Mouse (Mus musculus): Measurements from ENCODE around the gene Xrra1. TPM values are rescaled to one million over a fixed set of nuclear protein-coding genes. Genes with fewer than 3 reads are reported as not detected.

Gene Xrra1
- polyA plus RNA-seq, 1 experiment from 2014 or later: 0.44 TPM

DNA sequence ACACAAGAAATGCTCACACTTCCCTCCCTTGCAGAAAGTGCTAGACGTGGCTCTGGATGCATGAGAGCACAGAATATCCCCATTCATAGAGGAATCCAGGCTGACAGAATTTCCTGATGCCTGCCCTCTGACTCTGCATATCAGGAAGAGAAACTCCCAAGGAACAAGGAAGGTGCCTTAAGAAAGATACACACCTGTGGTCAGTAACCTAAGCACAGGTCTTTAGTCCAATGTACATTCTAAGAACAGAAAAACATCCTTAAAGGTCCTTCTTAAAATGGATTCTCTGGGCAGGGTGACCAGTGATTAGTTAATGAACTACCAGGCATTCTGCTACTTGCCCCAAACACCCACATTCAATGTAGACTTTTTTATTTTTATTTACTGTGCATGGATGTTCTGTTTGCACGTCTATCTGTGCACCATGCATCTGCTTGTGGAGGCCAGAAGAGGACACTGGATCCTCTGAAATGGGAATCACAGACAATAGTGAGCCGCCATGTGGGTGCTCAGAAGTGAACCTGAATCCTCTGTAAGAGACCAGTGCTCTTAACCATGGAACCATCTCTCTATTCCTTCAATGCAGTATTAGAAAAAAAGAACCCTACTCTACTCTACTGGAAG lies 104.4 kb downstream of the Xrra1 start:
- no peak overlapping the region for H3K27ac ChIP-seq
- no peak overlapping the region for H3K9ac ChIP-seq
- H3K36me3 ChIP-seq: no peaks in the 10 kb centered on the region
- H3K4me3 ChIP-seq: no peak overlapping the region
- 81% methylated on average over 3 of the region's 3 CpGs for WGBS
- ATAC-seq (ENCODE audit: low FRiP score): no peak
- H3K4me1 ChIP-seq: peaks cover 42% of the 10 kb centered on the region
- H3K9me3 ChIP-seq (replicated peaks): no peaks in the 10 kb centered on the region
- H3K4me2 ChIP-seq (replicated peaks): no peak overlapping the region
- no peaks in the 10 kb centered on the region for H3K27me3 ChIP-seq

DNA sequence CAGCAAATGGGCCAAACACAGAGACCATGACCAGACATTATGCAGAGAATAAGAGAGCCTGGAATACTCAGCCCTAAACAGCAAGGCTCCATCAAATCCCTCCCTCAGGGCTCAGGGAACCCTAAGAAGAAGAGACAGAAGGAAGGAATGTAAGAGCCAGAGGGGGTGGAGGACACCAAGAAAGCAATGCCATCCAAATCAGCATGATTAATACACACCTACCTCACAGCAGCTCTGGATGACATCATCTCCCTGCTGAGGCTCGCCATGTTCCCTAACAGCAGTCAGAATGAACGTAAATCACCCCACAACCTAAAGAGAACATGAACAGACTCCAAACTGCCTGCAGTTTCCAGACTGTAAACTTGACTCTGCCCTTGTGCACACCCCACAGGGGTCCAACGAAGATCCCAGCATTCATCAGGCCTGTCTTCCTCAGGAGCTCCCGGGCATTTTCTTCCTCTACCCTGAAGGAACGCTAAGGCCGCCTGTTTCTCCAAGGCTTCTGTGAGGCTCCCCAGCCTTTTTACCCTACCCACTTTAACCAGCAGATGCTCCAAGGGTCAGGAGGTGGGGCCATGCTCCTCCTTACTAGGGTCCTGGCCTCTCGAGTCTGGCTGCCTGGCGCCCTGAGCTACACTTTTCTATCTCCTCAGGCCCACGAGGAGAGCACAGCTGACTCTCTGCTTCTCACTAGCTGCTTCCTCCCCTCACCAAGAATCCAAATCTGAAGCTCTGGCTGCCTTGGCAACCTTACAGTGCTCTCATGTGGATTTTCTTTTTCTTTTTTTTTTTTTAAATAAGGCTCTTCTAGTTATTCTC lies 106.3 kb downstream of the Xrra1 start:
- ATAC-seq (ENCODE audit: low FRiP score): peak; percentile 53
- H3K9ac ChIP-seq: peak overlapping the region; percentile 15; the same call in 1 of the 2 replicates
- no peaks in the 10 kb centered on the region for H3K36me3 ChIP-seq
- no peak overlapping the region for H3K4me3 ChIP-seq
- no peaks in the 10 kb centered on the region for H3K9me3 ChIP-seq (replicated peaks)
- WGBS: 24% methylated on average over 9 of the region's 9 CpGs
- H3K27me3 ChIP-seq: no peaks in the 10 kb centered on the region
- peak overlapping the region; percentile 84 for H3K27ac ChIP-seq
- H3K4me2 ChIP-seq (replicated peaks): peak overlapping the region; percentile 29
- H3K4me1 ChIP-seq: peaks cover 49% of the 10 kb centered on the region

DNA sequence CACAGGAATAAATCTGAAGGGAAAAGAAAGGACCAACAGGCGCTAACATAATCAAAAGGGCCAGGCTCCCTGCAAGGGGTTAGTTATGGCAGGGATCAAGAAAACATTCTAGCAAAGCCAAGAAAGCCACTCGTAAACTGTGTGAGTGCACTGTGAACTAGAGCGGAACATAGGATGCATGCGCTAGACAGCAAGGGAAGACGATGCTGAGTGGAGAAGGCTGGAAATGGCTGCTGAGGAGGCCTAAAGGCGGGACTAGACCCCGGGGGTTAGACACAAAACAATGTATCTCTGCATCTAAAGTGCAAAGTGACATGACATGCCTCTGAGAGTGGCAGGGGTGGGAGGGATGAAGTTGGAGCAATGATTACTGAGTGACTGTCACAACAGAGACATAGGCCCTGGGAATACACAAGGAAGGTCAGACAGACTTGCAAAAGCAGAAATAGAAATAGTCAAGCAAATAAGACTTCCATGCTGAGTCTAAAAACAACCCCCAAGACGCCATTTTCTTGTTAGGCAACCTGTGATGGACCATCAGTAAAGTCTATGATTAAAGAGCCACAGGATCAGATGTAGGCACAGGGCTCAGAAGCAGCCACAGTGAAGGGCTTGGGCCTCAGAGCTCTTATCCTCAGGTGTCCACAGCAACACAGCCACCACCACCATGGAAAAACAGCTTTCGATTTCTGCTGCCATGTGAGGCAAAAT lies 107.2 kb downstream of the Xrra1 start:
- Histone ChIP-seq H3K4me3 (no peak overlapping the region), H3K9ac (no peak overlapping the region), H3K9me3 (replicated peaks) (no peaks in the 10 kb centered on the region), H3K36me3 (no peaks in the 10 kb centered on the region), H3K27ac (peak overlapping the region; percentile 64), H3K4me2 (replicated peaks) (no peak overlapping the region), H3K27me3 (no peaks in the 10 kb centered on the region), H3K4me1 (peaks cover 49% of the 10 kb centered on the region)
- 35% methylated on average over 9 of the region's 9 CpGs for WGBS
- ATAC-seq (ENCODE audit: low FRiP score): 0 out of 2 replicates have a peak, but pooled peaks have one; percentile 39

Other genes with a start within 250 kb of the Xrra1 start
- 1.6 and 2.2 TPM in 2 replicates for gene Tpbgl, start 232.0 kb upstream of the Xrra1 start, polyA plus RNA-seq (2016; fragmentation: Nextera tagmentation; extraction: Ambion mirVana)
- 3.2 and 3.8 TPM in 2 replicates for gene Slco2b1, start 147.8 kb upstream of the Xrra1 start, polyA plus RNA-seq (2016; fragmentation: Nextera tagmentation; extraction: Ambion mirVana)
- gene Olfr520, start 128.8 kb upstream of the Xrra1 start, polyA plus RNA-seq (2016; fragmentation: Nextera tagmentation; extraction: Ambion mirVana): not detected in 2 replicates
- not detected in 2 replicates for gene Olfr521, start 95.6 kb upstream of the Xrra1 start, polyA plus RNA-seq (2016; fragmentation: Nextera tagmentation; extraction: Ambion mirVana)
- gene Neu3, start 30.7 kb upstream of the Xrra1 start, polyA plus RNA-seq (2016; fragmentation: Nextera tagmentation; extraction: Ambion mirVana): 2.3 and 2.5 TPM in 2 replicates
- gene Spcs2, start 4.3 kb downstream of the Xrra1 start, polyA plus RNA-seq (2016; fragmentation: Nextera tagmentation; extraction: Ambion mirVana): 352 and 354 TPM in 2 replicates
- 6.7 and 7.0 TPM in 2 replicates for gene Rnf169, start 121.3 kb downstream of the Xrra1 start, polyA plus RNA-seq (2016; fragmentation: Nextera tagmentation; extraction: Ambion mirVana)
- gene Chrdl2, start 147.1 kb downstream of the Xrra1 start, polyA plus RNA-seq (2016; fragmentation: Nextera tagmentation; extraction: Ambion mirVana): 0.34 and 0.42 TPM in 2 replicates